Mouse (Mus musculus): ENCODE data around the gene Rfng. TPM values are rescaled to one million over a fixed set of nuclear protein-coding genes. Genes with fewer than 3 reads are reported as not detected.

The Rfng gene
- total and polyA plus RNA-seq, 3 experiments: 3.8 to 17.6 (median 10.0) TPM

- no peaks in the 10 kb centered on the region for H3K27me3 ChIP-seq (replicated peaks)
- in situ Hi-C loops (cut with MboI; ENCODE audit: low pct_ligation_motif_present, low pct_unique_long_range_greater_than_20kb, low sequenced_read_pairs) (loop anchor here (5.0 kb wide), 1 partner anchor 66 kb away; no protein-coding TSS in a partner anchor), dilution Hi-C loops (cut with MboI; ENCODE audit: extremely low pct_ligation_motif_present, extremely low pct_unique_long_range_greater_than_20kb, low sequenced_read_pairs) (no loop called here)
- no peaks in the 10 kb centered on the region for H3K9me3 ChIP-seq (replicated peaks; ENCODE audit: low read length)
- peaks cover 53 to 67% of the 10 kb centered on the region in 2 experiments for H3K36me3 ChIP-seq (replicated peaks in 1 of 2; ENCODE audit: control insufficient read depth in 1 of 2, insufficient read depth in 1 of 2, low read length in 1 of 2)
- H3K4me1 ChIP-seq (ENCODE audit: control insufficient read depth in 1 of 2, insufficient read depth in 2 of 2): peaks cover 21 to 38% of the 10 kb centered on the region in 2 experiments
- peaks cover 33% of the 10 kb centered on the region for H3K79me2 ChIP-seq (replicated peaks; ENCODE audit: control insufficient read depth, extremely low read depth, insufficient read depth, poor library complexity, severe bottlenecking)
- peak overlapping the region in 1 of 3 experiments; percentile 75 for H3K4me3 ChIP-seq (replicated peaks in 1 of 3; ENCODE audit: low read depth in 2 of 3, low read length in 2 of 3, poor library complexity in 1 of 3)
- peak overlapping the region; percentile 83; the same call in 1 of the 2 replicates for H3K4me2 ChIP-seq (ENCODE audit: insufficient read depth, low read depth, poor library complexity, severe bottlenecking)
- no peak for TF ChIP-seq RAD21 (IDR thresholded peaks at IDR 0.05; ENCODE audit: low read depth, low read length)
- TF ChIP-seq IRF4 (IDR thresholded peaks at IDR 0.05; ENCODE audit: low read depth, low read length): no peak
- TF ChIP-seq POLR2A (IDR thresholded peaks at IDR 0.05; ENCODE audit: low read depth, low read length): 0 out of 2 replicates have a peak, but pooled peaks have one; percentile 29
- TF ChIP-seq CHD1 (IDR thresholded peaks at IDR 0.05; ENCODE audit: low read depth, low read length): no peak
- no peak for TF ChIP-seq ELF1 (IDR thresholded peaks at IDR 0.05; ENCODE audit: low read depth, low read length)
- DNase-seq (ENCODE audit: extremely low read depth): no peak
- no peak overlapping the region for H3K27ac ChIP-seq (ENCODE audit: insufficient read depth, low read depth)
- no peak overlapping the region for H3K9ac ChIP-seq (ENCODE audit: insufficient read depth, low read depth)
Measured at GRCm38 (mm10) chr11:120821076-120821922, 37.3 kb upstream of the Rfng start.

DNA sequence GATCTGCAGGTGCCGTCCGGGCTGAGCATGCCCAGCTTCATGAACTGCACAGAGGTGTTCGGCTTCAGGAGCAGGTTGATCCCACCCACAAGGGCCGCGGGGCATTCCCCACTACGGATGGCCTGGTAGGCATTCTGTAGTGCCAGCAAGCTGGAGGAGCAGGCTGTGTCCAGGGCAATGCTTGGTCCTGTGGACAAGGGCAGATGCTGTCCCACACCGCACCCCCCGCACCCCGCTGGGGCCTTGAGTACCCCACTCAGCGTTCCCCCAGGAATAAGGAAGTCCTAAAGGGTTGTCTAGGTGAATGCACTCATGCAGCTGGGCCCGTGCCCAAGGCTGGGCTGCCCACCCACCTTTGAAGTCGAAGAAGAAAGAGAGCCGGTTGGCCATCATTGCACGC is 36.5 kb upstream of the Rfng start:
- Histone ChIP-seq H3K4me1 (ENCODE audit: control insufficient read depth in 1 of 2, insufficient read depth in 2 of 2) (peaks cover 13 to 30% of the 10 kb centered on the region in 2 experiments), H3K27me3 (replicated peaks) (no peaks in the 10 kb centered on the region), H3K4me3 (replicated peaks in 1 of 3; ENCODE audit: low read depth in 2 of 3, low read length in 2 of 3, poor library complexity in 1 of 3) (no peak overlapping the region), H3K36me3 (replicated peaks in 1 of 2; ENCODE audit: control insufficient read depth in 1 of 2, insufficient read depth in 1 of 2, low read length in 1 of 2) (peaks cover 61 to 73% of the 10 kb centered on the region in 2 experiments), H3K27ac (ENCODE audit: insufficient read depth, low read depth) (no peak overlapping the region), H3K4me2 (ENCODE audit: insufficient read depth, low read depth, poor library complexity, severe bottlenecking) (no peak overlapping the region), H3K9ac (ENCODE audit: insufficient read depth, low read depth) (no peak overlapping the region), H3K9me3 (replicated peaks; ENCODE audit: low read length) (no peaks in the 10 kb centered on the region), H3K79me2 (replicated peaks; ENCODE audit: control insufficient read depth, extremely low read depth, insufficient read depth, poor library complexity, severe bottlenecking) (peaks cover 33% of the 10 kb centered on the region)
- in situ Hi-C loops (cut with MboI; ENCODE audit: low pct_ligation_motif_present, low pct_unique_long_range_greater_than_20kb, low sequenced_read_pairs): loop anchor here (5.0 kb wide), 1 partner anchor 67 kb away; no protein-coding TSS in a partner anchor
- dilution Hi-C loops (cut with MboI; ENCODE audit: extremely low pct_ligation_motif_present, extremely low pct_unique_long_range_greater_than_20kb, low sequenced_read_pairs): no loop called here
- no peak for TF ChIP-seq ZNF384 (IDR thresholded peaks at IDR 0.05; ENCODE audit: low read depth, low read length)
- TF ChIP-seq JUN (IDR thresholded peaks at IDR 0.05; ENCODE audit: insufficient read depth, low read depth, low read length): no peak
- no peak for TF ChIP-seq PAX5 (IDR thresholded peaks at IDR 0.05; ENCODE audit: low read length)
- TF ChIP-seq MAFK (IDR thresholded peaks at IDR 0.05; ENCODE audit: insufficient replicate concordance, low read length): no peak
- no peak for TF ChIP-seq EP300 (IDR thresholded peaks at IDR 0.05; ENCODE audit: low read length)
- TF ChIP-seq NELFE (IDR thresholded peaks at IDR 0.05; ENCODE audit: low read depth, low read length): no peak
- TF ChIP-seq UBTF (IDR thresholded peaks at IDR 0.05; ENCODE audit: low read depth, low read length): no peak
- no peak for TF ChIP-seq MXI1 (IDR thresholded peaks at IDR 0.05; ENCODE audit: low read depth, low read length)
- TF ChIP-seq SMC3 (IDR thresholded peaks at IDR 0.05; ENCODE audit: low read depth, low read length): no peak
- TF ChIP-seq CHD2 (IDR thresholded peaks at IDR 0.05; ENCODE audit: low read length): no peak
- TF ChIP-seq MAZ (IDR thresholded peaks at IDR 0.05; ENCODE audit: low read depth, low read length): no peak
- no peak for TF ChIP-seq TCF12 (IDR thresholded peaks at IDR 0.05; ENCODE audit: low read depth, low read length)
- no peak for TF ChIP-seq MEF2A (IDR thresholded peaks at IDR 0.05; ENCODE audit: borderline replicate concordance, low read depth, low read length)
- TF ChIP-seq RCOR1 (conservative IDR thresholded peaks at IDR 0.05; ENCODE audit: low read depth, low read length): no peak
- no peak for TF ChIP-seq USF2 (conservative IDR thresholded peaks at IDR 0.05; ENCODE audit: low read depth, low read length)
- DNase-seq (ENCODE audit: extremely low read depth): no peak

Measured in CH12.LX (cell line).